Mouse (Mus musculus): Measurements from ENCODE around the gene Mmel1. TPM values are rescaled to one million over a fixed set of nuclear protein-coding genes. Genes with fewer than 3 reads are reported as not detected.
A peak's percentile ranks its signal among the peaks of the same experiment; 100 is the strongest.

The Mmel1 gene
- polyA plus RNA-seq, 2 experiments from 2014 or later = not detected

- ATAC-seq = no peak
These were observed 39.1 kb downstream of the Mmel1 start for GRCm38 (mm10) chr4:154908490-154908889.

- no peak for ATAC-seq
These were observed 41.5 kb downstream of the Mmel1 start for GRCm38 (mm10) chr4:154910606-154911522.

- no peak for ATAC-seq
These were observed 42.3 kb downstream of the Mmel1 start for GRCm38 (mm10) chr4:154911644-154912043.

DNA sequence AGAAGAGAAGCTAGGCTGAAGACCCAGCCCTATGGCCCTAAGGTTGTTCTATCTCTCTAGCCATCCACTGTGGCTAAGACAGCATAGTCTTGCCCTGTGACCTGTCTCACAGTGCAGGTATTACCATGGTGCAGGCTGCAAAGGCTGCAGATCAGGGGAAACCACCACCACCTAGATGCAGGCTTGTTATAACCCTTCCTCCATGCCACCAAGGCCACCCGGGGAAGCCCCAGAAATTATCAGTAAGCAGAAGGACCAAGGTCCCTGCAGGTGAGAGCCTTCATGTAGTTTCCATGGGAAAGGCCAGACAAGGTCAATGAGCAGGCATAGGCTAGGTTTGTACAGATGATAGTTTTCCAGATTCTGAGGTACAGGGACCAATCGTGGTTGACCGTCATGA is 44.5 kb downstream of the Mmel1 start:
- ATAC-seq = no peak

DNA sequence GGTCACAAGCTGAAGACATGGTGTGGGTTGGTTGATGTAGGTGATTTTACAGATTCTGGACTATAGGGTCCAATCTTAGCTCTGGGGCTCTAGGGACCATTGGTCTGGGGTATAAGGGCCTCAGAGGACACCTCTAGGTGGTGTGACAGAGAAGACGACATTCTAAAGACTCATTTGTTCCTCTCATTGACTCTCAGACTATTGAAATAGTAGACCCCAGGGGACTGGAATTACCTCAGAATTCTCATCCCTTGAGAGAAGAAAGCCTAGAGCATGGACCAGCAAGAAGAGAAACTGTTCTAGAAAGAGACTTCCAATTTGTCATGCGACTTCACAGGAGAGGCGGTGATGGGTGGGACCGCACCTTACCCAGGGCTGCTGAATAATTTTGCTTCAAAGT is 44.9 kb downstream of the Mmel1 start:
- no peak for ATAC-seq

DNA sequence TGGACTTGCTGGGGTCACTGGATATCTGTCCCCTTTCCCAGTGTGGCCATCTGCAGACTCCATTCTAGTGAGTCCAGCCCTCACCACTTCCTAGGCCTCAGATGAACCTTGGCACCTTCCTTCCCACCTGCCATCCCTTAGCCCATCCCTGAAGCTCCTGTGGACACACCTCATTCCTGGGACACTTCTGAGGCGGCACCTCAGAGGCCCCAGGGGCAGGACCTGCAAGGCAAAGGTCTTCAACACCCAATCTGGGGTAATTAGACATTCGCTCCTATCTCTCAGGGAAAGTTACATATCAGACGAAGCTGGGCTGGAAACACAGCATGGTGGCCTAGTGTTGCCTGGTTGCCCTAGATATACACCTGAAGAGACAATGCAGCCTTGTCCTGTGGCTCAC is 45.3 kb downstream of the Mmel1 start:
- no peak for ATAC-seq

- no peak for ATAC-seq
These were observed 45.9 kb downstream of the Mmel1 start for GRCm38 (mm10) chr4:154915286-154915685.

DNA sequence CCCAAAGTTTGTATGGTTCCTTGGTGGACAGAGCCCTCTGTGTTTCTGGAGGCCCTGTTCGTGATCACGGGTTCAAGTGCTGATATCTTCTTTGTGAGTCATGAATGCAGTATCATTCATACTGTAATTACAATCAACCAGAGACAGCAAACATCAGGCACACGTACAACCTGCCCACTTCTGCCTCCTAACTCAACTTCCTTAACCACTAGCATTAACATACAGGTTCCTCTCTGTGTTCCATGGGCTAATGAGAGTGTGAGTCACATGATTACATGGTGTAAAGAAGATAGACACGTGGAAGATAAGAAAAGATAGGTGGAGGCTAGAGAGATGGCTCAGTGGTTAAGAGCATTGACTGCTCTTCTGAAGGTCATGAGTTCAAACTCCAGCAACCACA is 47.3 kb downstream of the Mmel1 start:
- ATAC-seq = no peak

DNA sequence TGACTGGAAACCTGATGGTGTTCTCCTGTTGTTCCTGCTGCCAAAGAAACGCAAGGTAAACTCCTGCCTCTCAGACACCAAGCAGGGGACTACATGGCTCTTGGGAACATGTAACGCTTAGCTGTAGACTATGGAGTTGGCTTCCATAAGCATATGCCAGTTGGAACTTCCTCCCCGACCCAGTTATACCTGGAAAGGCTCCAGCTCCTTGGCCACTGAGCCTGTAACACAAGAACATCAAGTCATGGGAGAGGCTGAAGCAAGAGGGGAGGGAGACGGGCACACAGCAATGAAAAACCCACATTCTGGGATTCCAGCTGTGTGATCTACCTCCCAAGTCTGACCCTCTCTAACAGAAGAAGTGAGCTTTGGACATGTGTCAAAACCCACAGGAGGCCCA is 52.9 kb downstream of the Mmel1 start:
- ATAC-seq = no peak

GRCm38 (mm10) chr4:154922931-154923330 is 53.5 kb downstream of the Mmel1 start:
- ATAC-seq = no peak

GRCm38 (mm10) chr4:154925413-154925812 is 56.0 kb downstream of the Mmel1 start:
- ATAC-seq = no peak

- ATAC-seq = peak; percentile 16
These were observed 57.8 kb downstream of the Mmel1 start for GRCm38 (mm10) chr4:154926969-154927898.

DNA sequence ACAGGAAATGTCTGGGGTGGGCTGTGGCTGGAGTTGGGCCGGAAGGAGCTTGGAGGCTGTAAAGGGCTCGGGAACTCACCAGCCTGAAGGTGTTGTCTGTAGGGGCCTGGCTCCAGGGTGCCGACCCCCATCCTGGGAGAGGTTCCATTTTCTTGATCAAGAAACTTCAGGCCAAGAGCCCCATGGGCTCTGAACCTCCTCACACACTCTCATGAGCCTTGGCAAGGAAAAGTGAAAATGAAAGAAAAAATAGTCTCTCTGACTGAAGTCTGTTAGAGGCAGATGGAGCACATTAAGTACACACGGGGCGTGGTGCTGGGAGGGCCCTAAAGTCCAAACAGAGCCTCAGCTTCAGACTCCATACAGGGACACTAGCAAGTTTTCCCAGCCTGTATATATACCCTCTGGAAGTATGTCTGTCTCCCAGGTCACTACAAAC is 58.5 kb downstream of the Mmel1 start:
- ATAC-seq = peak; percentile 84

- peak; percentile 13 for ATAC-seq
These were observed 59.2 kb downstream of the Mmel1 start, which contains the start of gene Tnfrsf14 for GRCm38 (mm10) chr4:154928395-154929087. Gene Tnfrsf14 (minus strand): TSS chr4:154928563.

- ATAC-seq = no peak
These were observed 59.8 kb downstream of the Mmel1 start for GRCm38 (mm10) chr4:154929088-154929660.

DNA sequence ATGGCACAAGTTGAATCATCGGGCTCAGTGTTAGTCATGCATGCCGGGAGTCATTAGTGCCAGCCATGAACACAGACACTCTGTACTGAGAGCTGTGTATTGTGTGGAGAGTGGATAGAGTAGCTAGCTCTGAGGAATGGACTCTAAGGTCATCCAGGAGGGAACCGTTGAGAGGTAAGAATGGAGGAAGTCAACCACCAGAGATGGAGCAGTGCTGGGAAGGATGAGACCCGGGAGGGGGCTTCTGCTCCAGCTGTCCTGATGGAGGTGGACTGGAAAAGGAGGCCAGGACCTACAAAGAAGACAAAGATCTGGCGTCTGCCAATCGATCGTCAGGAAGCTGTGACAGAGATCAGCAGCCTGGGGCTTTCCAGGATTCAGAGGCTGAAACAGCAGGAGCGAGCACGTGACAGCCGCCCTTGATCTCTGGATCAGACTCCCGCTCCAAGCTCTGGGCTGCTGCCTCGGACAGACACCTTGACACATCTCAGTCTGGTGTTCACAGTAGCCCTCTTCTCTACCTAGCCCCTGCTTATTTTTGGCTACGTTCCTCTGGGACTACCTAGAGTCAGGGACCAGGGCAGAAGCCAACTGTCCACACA is 64.0 kb downstream of the Mmel1 start:
- no peak for ATAC-seq

- no peak for ATAC-seq
These were observed 65.4 kb downstream of the Mmel1 start for GRCm38 (mm10) chr4:154934800-154935199.

- ATAC-seq = peak; percentile 49
These were observed 66.4 kb downstream of the Mmel1 start for GRCm38 (mm10) chr4:154935788-154936187.

- peak; percentile 88 for ATAC-seq
These were observed 67.3 kb downstream of the Mmel1 start for GRCm38 (mm10) chr4:154936542-154937255.

GRCm38 (mm10) chr4:154937746-154938145 is 68.4 kb downstream of the Mmel1 start:
- ATAC-seq = no peak

DNA sequence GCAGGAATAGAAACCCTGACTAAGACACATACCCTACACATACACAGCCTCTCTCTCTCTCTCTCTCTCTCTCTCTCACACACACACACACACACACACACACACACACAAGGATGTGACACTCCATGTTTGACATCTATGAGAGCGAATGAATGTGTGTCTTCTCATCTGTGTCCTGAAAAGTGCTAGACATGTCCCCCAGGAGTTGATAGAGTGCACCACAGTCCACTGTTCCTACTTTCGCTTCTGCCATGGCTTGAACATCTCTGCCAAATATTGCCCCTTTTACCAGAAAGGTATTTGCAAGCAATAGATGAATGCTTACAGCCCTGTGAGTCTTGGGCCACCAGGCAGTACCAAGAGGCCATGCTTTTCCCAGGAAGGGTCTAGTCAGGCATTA is 70.8 kb downstream of the Mmel1 start:
- no peak for ATAC-seq
